Comparison of ENCODE assay signal across 30 mouse cellular contexts in genomic region chr17:25165970-25166671, GRCm38 (mm10). TPM values are rescaled to one million over a fixed set of nuclear protein-coding genes. Genes with fewer than 3 reads are reported as not detected.
"Had no signal": no experiment of that assay in that cellular context is flagged by ENCODE, and none has a peak within 500 bp of the region (broad histone marks: within the 10 kb centered on the region; RNA-seq: fewer than 3 reads in every experiment).

No protein-coding gene starts in this region.

- H3K36me3 ChIP-seq: lung, embryonic 15.5 days had no signal

- H3K27ac ChIP-seq: layer of hippocampus, adult 2 months; limb, embryonic 10.5 days; limb, embryonic 13.5 days; liver, embryonic 12.5 days; liver, embryonic 15.5 days; lung, embryonic 15.5 days; macrophage; midbrain, embryonic 12.5 days; midbrain, embryonic 15.5 days; stomach, postnatal 0 days had no signal

- H3K9ac ChIP-seq: limb, embryonic 13.5 days; liver, embryonic 12.5 days; liver, embryonic 15.5 days; lung, embryonic 15.5 days; midbrain, embryonic 12.5 days; midbrain, embryonic 15.5 days had no signal

- H3K4me1 ChIP-seq: limb, embryonic 13.5 days; liver, embryonic 12.5 days; liver, embryonic 15.5 days; lung, embryonic 15.5 days; midbrain, embryonic 12.5 days; midbrain, embryonic 15.5 days had no signal

- DNase-seq: kidney, adult 8-10 months; kidney, postnatal 25 days; layer of hippocampus, adult 9-11 months; liver; lung, adult 18-20 months; lung, postnatal 14 days; right cerebral cortex, adult 18-20 months; right cerebral cortex, postnatal 14 days; right cerebral cortex, postnatal 4 days; thymus, adult 2 months; thymus, postnatal 14 days; thymus, postnatal 4 days had no signal

- H3K4me3 ChIP-seq: layer of hippocampus, adult 2 months; limb, embryonic 10.5 days; limb, embryonic 13.5 days; liver, embryonic 12.5 days; liver, embryonic 15.5 days; lung, embryonic 15.5 days; midbrain, embryonic 12.5 days; midbrain, embryonic 15.5 days had no signal

- H3K9me3 ChIP-seq: limb, embryonic 10.5 days; limb, embryonic 13.5 days; liver, embryonic 12.5 days; liver, embryonic 15.5 days; lung, embryonic 15.5 days; midbrain, embryonic 12.5 days; midbrain, embryonic 15.5 days had no signal

- ATAC-seq: liver, embryonic 12.5 days; midbrain, embryonic 15.5 days had no signal

- H3K27me3 ChIP-seq: limb, embryonic 13.5 days; liver, embryonic 12.5 days; lung, embryonic 15.5 days; midbrain, embryonic 12.5 days; midbrain, embryonic 15.5 days had no signal

- H3K4me2 ChIP-seq: limb, embryonic 13.5 days; liver, embryonic 12.5 days; liver, embryonic 15.5 days; lung, embryonic 15.5 days; midbrain, embryonic 12.5 days; midbrain, embryonic 15.5 days had no signal

RNA-seq across cellular contexts. Expression of gene Ccdc154, which starts 3.9 kb away (rescaled TPM):
- total RNA-seq: layer of hippocampus, postnatal 25 days; left cerebral cortex, adult 18-20 months had no signal
- polyA plus RNA-seq: kidney, embryonic 16.5 days; large intestine, adult 2 months; limb, embryonic 10.5 days; limb, embryonic 13.5 days; liver, embryonic 12.5 days; liver, embryonic 15.5 days; macrophage; midbrain, embryonic 12.5 days; midbrain, embryonic 15.5 days; neural tube, embryonic 11.5 days; neural tube, embryonic 14.5 days had no signal

RNA-seq across cellular contexts. Expression of gene Gm38655, which starts 9.2 kb away (rescaled TPM):
- total RNA-seq: layer of hippocampus, adult 2 months; layer of hippocampus, postnatal 25 days; left cerebral cortex, adult 18-20 months; left cerebral cortex, postnatal 25 days; megakaryocyte, adult 5-6 weeks had no signal
- polyA plus RNA-seq: kidney, embryonic 16.5 days; large intestine, adult 2 months; limb, embryonic 10.5 days; limb, embryonic 13.5 days; liver, embryonic 12.5 days; liver, embryonic 15.5 days; macrophage; midbrain, embryonic 12.5 days; midbrain, embryonic 15.5 days; neural tube, embryonic 11.5 days; neural tube, embryonic 14.5 days had no signal
